Mouse (Mus musculus): ENCODE results near the gene Dot1l.
A peak's percentile ranks its signal among the peaks of the same experiment; 100 is the strongest.

The Dot1l gene

GRCm38 (mm10) chr10:80757717-80758116 lies 2.7 kb downstream of the Dot1l start:
- peak; percentile 49 to 66 for DNase-seq (ENCODE audit: low spot score in 2 of 2)

- no peak for DNase-seq (ENCODE audit: low spot score in 2 of 2)
These were observed 3.6 kb downstream of the Dot1l start for GRCm38 (mm10) chr10:80758651-80759050.

- no peak for DNase-seq (ENCODE audit: low spot score in 2 of 2)
These were observed 5.9 kb downstream of the Dot1l start for GRCm38 (mm10) chr10:80760596-80761524.

GRCm38 (mm10) chr10:80761821-80762220 lies 6.8 kb downstream of the Dot1l start:
- DNase-seq (ENCODE audit: low spot score in 2 of 2): no peak

GRCm38 (mm10) chr10:80763502-80763901 lies 8.5 kb downstream of the Dot1l start:
- DNase-seq (ENCODE audit: low spot score in 2 of 2): no peak

- no peak for DNase-seq (ENCODE audit: low spot score in 2 of 2)
These were observed 10.7 kb downstream of the Dot1l start for GRCm38 (mm10) chr10:80765746-80766145.

- no peak for DNase-seq (ENCODE audit: low spot score in 2 of 2)
These were observed 11.3 kb downstream of the Dot1l start for GRCm38 (mm10) chr10:80766161-80766815.

- no peak for DNase-seq (ENCODE audit: low spot score in 2 of 2)
These were observed 13.4 kb downstream of the Dot1l start for GRCm38 (mm10) chr10:80768365-80768764.

- DNase-seq (ENCODE audit: low spot score in 2 of 2): no peak
These were observed 18.8 kb downstream of the Dot1l start for GRCm38 (mm10) chr10:80773816-80774215.

GRCm38 (mm10) chr10:80774549-80774948 lies 19.5 kb downstream of the Dot1l start:
- peak; percentile 37 to 68 for DNase-seq (ENCODE audit: low spot score in 2 of 2)

GRCm38 (mm10) chr10:80774981-80775380 lies 20.0 kb downstream of the Dot1l start:
- no peak for DNase-seq (ENCODE audit: low spot score in 2 of 2)

GRCm38 (mm10) chr10:80775731-80776130 lies 20.7 kb downstream of the Dot1l start:
- DNase-seq (ENCODE audit: low spot score in 2 of 2): no peak

GRCm38 (mm10) chr10:80776358-80776869 lies 21.4 kb downstream of the Dot1l start:
- DNase-seq (ENCODE audit: low spot score in 2 of 2): no peak

- DNase-seq (ENCODE audit: low spot score in 2 of 2): no peak
These were observed 22.1 kb downstream of the Dot1l start for GRCm38 (mm10) chr10:80777123-80777522.

- DNase-seq (ENCODE audit: low spot score in 2 of 2): no peak
These were observed 24.6 kb downstream of the Dot1l start for GRCm38 (mm10) chr10:80779565-80779964.

- DNase-seq (ENCODE audit: low spot score in 2 of 2): no peak
These were observed 29.3 kb downstream of the Dot1l start for GRCm38 (mm10) chr10:80784302-80784701.

GRCm38 (mm10) chr10:80784871-80785270 lies 29.9 kb downstream of the Dot1l start:
- DNase-seq (ENCODE audit: low spot score in 2 of 2): no peak

- no peak for DNase-seq (ENCODE audit: low spot score in 2 of 2)
These were observed 31.0 kb downstream of the Dot1l start for GRCm38 (mm10) chr10:80785963-80786362.

- no peak for DNase-seq (ENCODE audit: low spot score in 2 of 2)
These were observed 32.5 kb downstream of the Dot1l start for GRCm38 (mm10) chr10:80787517-80787916.

GRCm38 (mm10) chr10:80790761-80791404 lies 35.9 kb downstream of the Dot1l start:
- no peak for DNase-seq (ENCODE audit: low spot score in 2 of 2)

- no peak for DNase-seq (ENCODE audit: low spot score in 2 of 2)
These were observed 36.6 kb downstream of the Dot1l start for GRCm38 (mm10) chr10:80791476-80792174.
